Mouse (Mus musculus): ENCODE data around the gene Gm5108.

Gm5108 gene

GRCm38 (mm10) chr5:67941369-67941768 lies at the start of gene Gm5108:
Gm5108 (plus strand) TSS chr5:67941669.
- no peak for DNase-seq (ENCODE audit: low read depth)

GRCm38 (mm10) chr5:67898921-67899320 lies 42.5 kb upstream of the Gm5108 start:
- DNase-seq (ENCODE audit: low read depth) = no peak

- DNase-seq (ENCODE audit: low read depth) = no peak
Measured at GRCm38 (mm10) chr5:67904555-67904954, 36.9 kb upstream of the Gm5108 start.

- DNase-seq (ENCODE audit: low read depth) = peak; percentile 82
Measured at GRCm38 (mm10) chr5:67930584-67930983, 10.9 kb upstream of the Gm5108 start.

GRCm38 (mm10) chr5:67931623-67932022 lies 9.8 kb upstream of the Gm5108 start:
- peak; percentile 89 for DNase-seq (ENCODE audit: low read depth)

- peak; percentile 80 for DNase-seq (ENCODE audit: low read depth)
Measured at GRCm38 (mm10) chr5:67943199-67943598, 1.7 kb downstream of the Gm5108 start.

GRCm38 (mm10) chr5:67944074-67944785 lies 2.8 kb downstream of the Gm5108 start:
- DNase-seq (ENCODE audit: low read depth) = peak; percentile 58

GRCm38 (mm10) chr5:67946321-67946720 lies 4.9 kb downstream of the Gm5108 start, which contains the start of gene Gm21905:
Gm21905 (minus strand) TSS chr5:67946421.
- no peak for DNase-seq (ENCODE audit: low read depth)

GRCm38 (mm10) chr5:67947006-67947405 lies 5.5 kb downstream of the Gm5108 start:
- DNase-seq (ENCODE audit: low read depth) = no peak

- no peak for DNase-seq (ENCODE audit: low read depth)
Measured at GRCm38 (mm10) chr5:67948074-67948473, 6.6 kb downstream of the Gm5108 start.

- no peak for DNase-seq (ENCODE audit: low read depth)
Measured at GRCm38 (mm10) chr5:67954097-67954496, 12.6 kb downstream of the Gm5108 start.

GRCm38 (mm10) chr5:67955486-67955885 lies 14.0 kb downstream of the Gm5108 start:
- no peak for DNase-seq (ENCODE audit: low read depth)

- peak; percentile 80 for DNase-seq (ENCODE audit: low read depth)
Measured at GRCm38 (mm10) chr5:67961708-67962629, 20.5 kb downstream of the Gm5108 start.

GRCm38 (mm10) chr5:67969536-67969935 lies 28.1 kb downstream of the Gm5108 start:
- DNase-seq (ENCODE audit: low read depth) = no peak

- DNase-seq (ENCODE audit: low read depth) = peak; percentile 66
Measured at GRCm38 (mm10) chr5:67981946-67982526, 40.6 kb downstream of the Gm5108 start.

- peak; percentile 80 for DNase-seq (ENCODE audit: low read depth)
Measured at GRCm38 (mm10) chr5:67990426-67990825, 49.0 kb downstream of the Gm5108 start.

GRCm38 (mm10) chr5:68002611-68003010 lies 61.1 kb downstream of the Gm5108 start:
- DNase-seq (ENCODE audit: low read depth) = peak; percentile 40

GRCm38 (mm10) chr5:68003904-68004303 lies 62.4 kb downstream of the Gm5108 start:
- DNase-seq (ENCODE audit: low read depth) = no peak

GRCm38 (mm10) chr5:68004419-68004818 lies 63.0 kb downstream of the Gm5108 start:
- no peak for DNase-seq (ENCODE audit: low read depth)

GRCm38 (mm10) chr5:68007074-68007473 lies 65.6 kb downstream of the Gm5108 start:
- DNase-seq (ENCODE audit: low read depth) = peak; percentile 87

- peak; percentile 13 for DNase-seq (ENCODE audit: low read depth)
Measured at GRCm38 (mm10) chr5:68011569-68011968, 70.1 kb downstream of the Gm5108 start.

GRCm38 (mm10) chr5:68012618-68013017 lies 71.1 kb downstream of the Gm5108 start:
- DNase-seq (ENCODE audit: low read depth) = peak; percentile 82

GRCm38 (mm10) chr5:68020870-68021269 lies 79.4 kb downstream of the Gm5108 start:
- no peak for DNase-seq (ENCODE audit: low read depth)

Data from 416B (cell line).